In genomic region chr14:94860191-94860590, GRCm38 (mm10) we compare ENCODE assay signal across 20 mouse cellular contexts.
DNase-seq lines count a peak whose midpoint lies in the region; TF ChIP-seq lines count a peak whose summit lies in the region.
"Had no signal": no experiment of that assay in that cellular context is flagged by ENCODE, and none has a peak within 500 bp of the region (broad histone marks: within the 10 kb centered on the region; RNA-seq: fewer than 3 reads in every experiment).

No protein-coding gene starts in this region.

- no peaks in the 10 kb centered on the region for H3K27me3 ChIP-seq in heart, adult 2 months (ENCODE audit: control insufficient read depth, insufficient read depth, low read length)
- H3K27me3 ChIP-seq: CH12.LX; embryonic facial prominence, embryonic 13.5 days; forebrain, embryonic 13.5 days; heart, embryonic 13.5 days; hindbrain, embryonic 13.5 days; kidney, embryonic 15.5 days had no signal

- H3K27ac ChIP-seq in heart, adult 2 months, result no peak overlapping the region
- H3K27ac ChIP-seq: embryonic facial prominence, embryonic 13.5 days; forebrain, embryonic 13.5 days; heart, embryonic 13.5 days; hindbrain, embryonic 13.5 days; hindbrain, postnatal 0 days; kidney, embryonic 15.5 days had no signal

- no peak for TF ChIP-seq EP300 in heart, adult 2 months (IDR thresholded peaks at IDR 0.05; ENCODE audit: insufficient read depth, low read depth, low read length)

- no peak for TF ChIP-seq CTCF in heart, adult 2 months (IDR thresholded peaks at IDR 0.05)

- no peaks in the 10 kb centered on the region for H3K4me1 ChIP-seq in heart, adult 2 months (ENCODE audit: control insufficient read depth, insufficient read depth, low read length)
- H3K4me1 ChIP-seq: embryonic facial prominence, embryonic 13.5 days; forebrain, embryonic 13.5 days; heart, embryonic 13.5 days; hindbrain, embryonic 13.5 days; kidney, embryonic 15.5 days had no signal

- H3K79me2 ChIP-seq in heart, adult 2 months (replicated peaks; ENCODE audit: control insufficient read depth, insufficient read depth, low read length), result no peaks in the 10 kb centered on the region

- intact Hi-C loops in heart, adult 2 months (cut with DNase I), result no loop called here

- no peak overlapping the region for H3K9ac ChIP-seq in heart, adult 2 months (ENCODE audit: low read depth, low read length)
- H3K9ac ChIP-seq: embryonic facial prominence, embryonic 13.5 days; forebrain, embryonic 13.5 days; forebrain, postnatal 0 days; heart, embryonic 13.5 days; hindbrain, embryonic 13.5 days; kidney, embryonic 15.5 days had no signal

- H3K4me3 ChIP-seq in heart, adult 2 months, result no peak overlapping the region
- H3K4me3 ChIP-seq: embryonic facial prominence, embryonic 13.5 days; forebrain, embryonic 13.5 days; heart, embryonic 13.5 days; hindbrain, embryonic 13.5 days; kidney, embryonic 15.5 days had no signal

- no peaks in the 10 kb centered on the region for H3K36me3 ChIP-seq in heart, adult 2 months (ENCODE audit: control insufficient read depth, insufficient read depth, low read length)
- H3K36me3 ChIP-seq: embryonic facial prominence, embryonic 13.5 days; heart, embryonic 13.5 days; hindbrain, embryonic 13.5 days; kidney, embryonic 15.5 days had no signal

- peak; percentile 19 to 88 for DNase-seq in adrenal gland, adult (ENCODE audit: inconsistent age in 2 of 2, low spot score in 1 of 2)
- DNase-seq in adrenal gland, postnatal 25 days, result no peak
- DNase-seq in heart, adult 18-20 months, result peak; percentile 2 to 3
- no peak for DNase-seq in heart, adult 2 months
- DNase-seq in 3T3-L1 (ENCODE audit: low read depth, low spot score), result peak; percentile 13
- peak; percentile 37 for DNase-seq in adrenal gland, postnatal 10 days
- no peak for DNase-seq in kidney, adult 9 months
- DNase-seq in urinary bladder, adult 2 months (ENCODE audit: low spot score), result no peak
- DNase-seq: cerebellum, adult 8-10 months; cerebellum, postnatal 25 days; forebrain, postnatal 0 days; gastrocnemius, postnatal 14 days; kidney, adult 11 months had no signal

- no peak for TF ChIP-seq POLR2A in heart, adult 2 months (IDR thresholded peaks at IDR 0.05; ENCODE audit: insufficient read depth, low read depth, low read length)

Comparison
In these comparisons a context has a peak if more than half of its experiments do, and no peak if none do; other contexts are left out.
1. DNase-seq: peak in adrenal gland, adult (2 of 2), heart, adult 18-20 months (2 of 2), 3T3-L1 (single experiment) and adrenal gland, postnatal 10 days (single experiment); none in adrenal gland, postnatal 25 days (single experiment), heart, adult 2 months (0 of 2), kidney, adult 9 months (single experiment) and urinary bladder, adult 2 months (single experiment).